Mouse (Mus musculus) embryonic facial prominence, embryonic 14.5 days (tissue): ENCODE measurements at regions not wholly inside any gene's neighbourhood (a gene's known extent, or its start where the extent isn't known, plus 50 kb on each side); places are given as distances from the start of the nearest gene placed in this dataset.
A peak's percentile ranks its signal among the peaks of the same experiment; 100 is the strongest.

ENCODE experiments used
- ATAC-seq: fragments of 200-750 bp; cut with Nextera tagmentation; 2 replicates; pipeline ENCODE4 v1.8.0; 2017; ENCODE audit warnings: low read depth, moderate number of reproducible peaks, moderate TSS enrichment
- DNase-seq: peaks from one replicate; pipeline ENCODE4 v3.0.0-alpha.2; 2015; ENCODE audit warnings: low spot score
- H3K27ac ChIP-seq: fragments of 300-500 bp; sonication (generic); replicated peaks from 2 replicates; pipeline ENCODE4 v1.5.1; 2014; ENCODE audit warnings: low read depth, mild to moderate bottlenecking, low read length, moderate library complexity
- H3K27me3 ChIP-seq: fragments of 300-500 bp; sonication (generic); replicated peaks from 2 replicates; pipeline ENCODE4 v1.6.1; 2014; ENCODE audit warnings: low read length; ENCODE audit not compliant: control insufficient read depth, insufficient read depth
- H3K36me3 ChIP-seq: fragments of 300-500 bp; sonication (generic); 2 replicates; pipeline ENCODE4 v1.6.1; 2014; ENCODE audit warnings: low read length, mixed read lengths; ENCODE audit not compliant: control insufficient read depth, insufficient read depth
- H3K4me1 ChIP-seq: fragments of 300-500 bp; sonication (generic); 2 replicates; pipeline ENCODE4 v1.6.1; 2014; ENCODE audit warnings: antibody characterized with exemption, low read length; ENCODE audit not compliant: control insufficient read depth, insufficient read depth
- H3K4me2 ChIP-seq: fragments of 300-500 bp; sonication (generic); 2 replicates; pipeline ENCODE4 v1.6.1; 2014; ENCODE audit warnings: low read depth, mild to moderate bottlenecking, low read length, moderate library complexity, mixed read lengths
- H3K4me3 ChIP-seq: fragments of 300-500 bp; sonication (generic); 2 replicates; pipeline ENCODE4 v1.5.1; 2014; ENCODE audit warnings: low read depth, mild to moderate bottlenecking, low read length
- H3K9ac ChIP-seq: fragments of 300-500 bp; sonication (generic); 2 replicates; pipeline ENCODE4 v1.6.1; 2014; ENCODE audit warnings: low read depth, mild to moderate bottlenecking, low read length, moderate library complexity, mixed read lengths
- H3K9me3 ChIP-seq: fragments of 300-500 bp; sonication (generic); 2 replicates; pipeline ENCODE4 v1.6.1; 2016; ENCODE audit warnings: low read length; ENCODE audit not compliant: control insufficient read depth
- WGBS: fragments of 180-500 bp; shearing (Covaris S2); extraction: QIAGEN DNeasy Blood & Tissue Kit; methylation state at CpG from one replicate; pipeline ENCODE4 v1.1.7; 2014; 5-methylcytosine and 5-hydroxymethylcytosine counted together

DNA sequence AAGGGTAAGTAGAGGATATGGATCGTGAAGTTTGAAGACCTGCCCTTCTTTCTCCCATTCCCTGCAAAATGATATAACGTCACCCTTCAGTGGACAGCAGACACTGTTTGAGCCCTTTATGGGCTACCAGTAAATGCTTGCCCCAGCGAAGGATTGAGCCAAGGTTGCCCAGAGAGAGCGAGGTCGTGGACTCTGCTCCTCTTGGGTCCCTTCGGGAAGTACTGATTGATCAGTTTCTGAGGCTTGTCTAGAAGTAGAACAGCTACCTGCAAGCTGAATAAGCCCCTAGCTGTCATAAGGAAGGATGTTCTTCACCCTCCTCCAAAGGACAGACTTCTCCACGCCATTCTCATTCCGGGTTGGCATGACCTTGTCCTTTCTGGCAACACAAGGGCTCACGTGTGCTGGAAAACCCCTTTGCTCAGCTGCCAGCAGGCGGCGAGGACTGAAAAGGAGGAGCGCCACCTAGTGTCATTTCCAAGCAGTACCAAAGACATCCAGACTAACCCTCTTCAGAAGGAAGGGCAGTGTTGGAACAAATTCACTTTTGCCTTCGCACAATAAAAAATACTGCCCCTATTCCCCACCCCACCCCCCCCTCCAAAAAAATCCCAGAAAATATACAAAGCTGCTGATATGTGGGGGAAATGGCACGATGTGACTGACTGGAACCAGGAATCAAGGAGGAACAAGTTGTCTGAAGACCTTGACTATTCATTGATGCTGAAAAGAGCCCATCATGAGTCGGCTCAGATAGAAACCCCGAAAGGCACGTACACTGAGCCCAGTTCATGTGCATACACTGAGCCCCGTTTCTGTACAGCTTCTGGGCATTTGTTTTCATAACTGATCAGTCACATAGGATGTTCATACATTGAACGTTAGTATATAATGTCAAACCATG, 274.8 kb upstream of the Pfn2 start:
- Histone ChIP-seq H3K27ac (no peak overlapping the region), H3K27me3 (no peaks in the 10 kb centered on the region), H3K4me3 (no peak overlapping the region), H3K4me2 (no peak overlapping the region), H3K36me3 (no peaks in the 10 kb centered on the region), H3K9me3 (no peaks in the 10 kb centered on the region), H3K4me1 (no peaks in the 10 kb centered on the region), H3K9ac (no peak overlapping the region)
- DNase-seq, result peak; percentile 89
- peak; percentile 88 for ATAC-seq
- WGBS, result 45% methylated on average over 19 of the region's 19 CpGs

DNA sequence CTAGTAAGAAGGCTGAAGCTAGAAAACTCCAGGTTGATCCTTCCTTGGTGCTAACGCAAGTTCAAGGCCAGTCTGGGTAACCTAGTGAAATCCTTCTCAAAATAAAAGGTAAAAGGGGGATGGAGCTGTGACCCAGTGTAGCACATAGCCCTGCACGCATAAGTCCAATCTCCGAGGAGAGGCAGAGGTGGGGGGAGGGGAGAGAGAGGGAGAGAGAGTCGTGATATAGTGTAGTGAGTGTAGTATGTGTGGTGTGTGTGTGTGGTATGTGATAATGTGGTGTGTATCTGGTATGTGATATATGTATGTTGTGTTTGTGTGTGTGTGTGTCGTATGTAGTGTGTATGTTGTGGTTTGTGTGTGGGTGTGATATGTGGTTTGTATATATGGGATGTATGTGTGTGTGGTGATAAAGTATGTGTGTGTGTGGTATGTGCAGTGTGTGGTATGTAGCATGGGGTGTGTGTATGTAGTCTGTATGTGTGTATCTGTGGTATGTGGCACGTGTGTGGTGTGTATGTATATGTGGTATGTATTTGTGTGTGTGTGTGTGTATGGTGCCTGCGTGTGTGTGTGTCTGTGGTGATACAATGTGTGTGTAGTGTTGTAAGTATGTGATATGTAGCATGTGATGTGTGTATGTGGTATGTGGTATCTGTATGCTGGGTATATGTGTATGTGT, 275.7 kb upstream of the Pfn2 start:
- H3K27me3 ChIP-seq, result no peaks in the 10 kb centered on the region
- DNase-seq (no peak), ATAC-seq (no peak)
- H3K4me2 ChIP-seq, result no peak overlapping the region
- no peaks in the 10 kb centered on the region for H3K4me1 ChIP-seq
- H3K4me3 ChIP-seq, result no peak overlapping the region
- no peaks in the 10 kb centered on the region for H3K9me3 ChIP-seq
- H3K36me3 ChIP-seq, result no peaks in the 10 kb centered on the region
- 74% methylated on average over 7 of the region's 7 CpGs for WGBS
- no peak overlapping the region for H3K9ac ChIP-seq
- H3K27ac ChIP-seq, result no peak overlapping the region

DNA sequence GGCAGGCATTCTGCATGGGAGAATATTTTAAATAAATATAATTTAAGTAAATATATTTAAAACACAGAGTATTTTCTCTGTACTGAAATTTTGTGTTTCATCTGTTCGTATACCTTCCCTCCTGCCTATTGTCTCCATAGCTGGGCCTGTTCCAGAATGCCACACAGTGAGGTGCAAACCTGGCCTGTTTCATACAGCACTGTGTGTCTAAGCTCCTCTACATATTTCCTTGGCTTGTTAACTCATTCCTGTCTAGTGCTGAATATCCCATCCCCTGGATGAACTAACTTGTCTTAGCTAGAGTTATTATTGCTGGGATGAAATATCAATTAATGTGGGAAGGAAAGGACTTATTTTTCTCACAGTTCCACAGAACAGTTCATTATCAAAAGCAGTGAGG, 277.0 kb upstream of the Pfn2 start:
- ATAC-seq (no peak), DNase-seq (no peak)
- Histone ChIP-seq H3K27me3 (no peaks in the 10 kb centered on the region), H3K9ac (no peak overlapping the region), H3K9me3 (no peaks in the 10 kb centered on the region), H3K4me3 (no peak overlapping the region), H3K4me1 (peaks cover 4% of the 10 kb centered on the region; the same call in 1 of the 2 replicates), H3K4me2 (no peak overlapping the region), H3K27ac (no peak overlapping the region), H3K36me3 (no peaks in the 10 kb centered on the region)
- WGBS, result 67% methylated on average over 1 of the region's 1 CpGs

DNA sequence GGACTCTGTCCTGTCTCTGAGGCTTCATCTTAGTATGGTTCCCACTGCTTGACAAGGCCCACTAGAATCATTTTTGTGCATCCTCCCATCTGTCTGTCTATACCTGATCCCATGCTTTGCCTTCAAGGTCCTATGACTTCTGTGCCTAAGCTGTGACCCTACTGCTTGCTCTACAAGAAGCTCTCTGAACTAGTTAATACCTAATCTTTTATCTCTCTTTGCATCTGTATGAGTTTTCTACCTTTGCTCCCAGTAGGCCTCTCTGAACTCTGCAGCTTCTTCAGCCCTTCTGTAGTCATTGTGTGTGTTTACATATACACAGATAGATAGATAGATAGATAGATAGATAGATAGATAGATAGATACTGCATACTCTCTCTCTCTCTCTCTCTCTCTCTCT, 279.1 kb upstream of the Pfn2 start:
- Histone ChIP-seq H3K4me3 (no peak overlapping the region), H3K27me3 (no peaks in the 10 kb centered on the region), H3K4me2 (no peak overlapping the region), H3K36me3 (no peaks in the 10 kb centered on the region), H3K27ac (no peak overlapping the region), H3K4me1 (peaks cover 6% of the 10 kb centered on the region; the same call in 1 of the 2 replicates), H3K9ac (no peak overlapping the region), H3K9me3 (no peaks in the 10 kb centered on the region)
- ATAC-seq (no peak), DNase-seq (no peak)

DNA sequence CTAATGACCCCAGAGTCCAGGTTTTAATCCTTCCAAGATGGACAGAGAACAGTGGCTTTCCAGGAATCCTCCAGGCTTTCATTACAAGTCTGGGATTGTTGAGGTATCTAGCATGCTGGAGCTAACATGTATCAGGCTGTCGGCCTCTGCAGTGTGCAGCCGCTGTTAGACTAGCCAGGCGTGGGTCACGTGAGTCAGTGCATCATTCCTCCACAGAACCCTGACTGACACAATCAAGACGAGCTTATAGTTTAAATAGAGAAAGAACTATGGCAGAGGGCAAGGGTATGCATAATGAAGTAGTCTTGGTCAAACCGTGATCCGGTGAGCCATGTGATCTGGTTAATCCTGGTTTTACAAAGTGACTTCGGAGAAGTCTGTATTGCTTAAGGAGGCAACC, 280.2 kb upstream of the Pfn2 start:
- no peak for ATAC-seq
- WGBS, result 79% methylated on average over 8 of the region's 8 CpGs
- no peak overlapping the region for H3K27ac ChIP-seq

DNA sequence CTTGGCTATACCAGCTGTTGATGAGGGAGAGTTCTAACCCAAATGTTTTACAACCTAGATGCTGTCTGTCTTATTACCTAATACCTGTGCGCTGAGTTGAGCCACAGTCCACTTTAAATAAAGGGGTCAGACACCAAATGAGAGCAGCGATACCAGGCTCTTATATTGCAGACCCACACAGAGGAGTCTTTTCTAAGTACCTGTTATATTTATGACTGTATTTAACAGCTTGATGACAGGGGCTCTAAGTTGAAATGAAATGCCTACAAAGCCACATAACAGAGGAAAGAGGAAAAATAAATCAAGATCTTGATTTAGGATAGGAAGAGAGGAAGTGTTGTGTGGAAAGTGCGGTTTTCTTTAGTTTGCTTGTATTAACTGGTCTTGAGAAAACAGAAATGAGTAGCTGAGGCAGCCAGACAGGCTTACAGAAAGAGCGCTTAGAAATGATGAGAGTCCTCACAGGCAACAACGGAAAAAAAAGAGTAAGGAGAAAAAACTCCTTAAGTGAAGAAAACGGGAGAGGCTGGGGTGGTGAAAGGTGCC, 281.6 kb upstream of the Pfn2 start:
- H3K4me2 ChIP-seq, result peak overlapping the region; percentile 15; the same call in 1 of the 2 replicates
- H3K27me3 ChIP-seq, result no peaks in the 10 kb centered on the region
- ATAC-seq (no peak), DNase-seq (no peak)
- H3K9ac ChIP-seq, result no peak overlapping the region
- H3K27ac ChIP-seq, result no peak overlapping the region
- 37% methylated on average over 6 of the region's 6 CpGs for WGBS
- no peaks in the 10 kb centered on the region for H3K9me3 ChIP-seq
- no peaks in the 10 kb centered on the region for H3K36me3 ChIP-seq
- no peak overlapping the region for H3K4me3 ChIP-seq
- peaks cover 6% of the 10 kb centered on the region; the same call in 1 of the 2 replicates for H3K4me1 ChIP-seq

More for the DNA sequence above, 280.2 kb upstream of the Pfn2 start:
- no peak overlapping the region for H3K9ac ChIP-seq
- H3K9me3 ChIP-seq, result no peaks in the 10 kb centered on the region
- H3K4me1 ChIP-seq, result peaks cover 6% of the 10 kb centered on the region; the same call in 1 of the 2 replicates
- H3K27me3 ChIP-seq, result no peaks in the 10 kb centered on the region
- no peaks in the 10 kb centered on the region for H3K36me3 ChIP-seq
- H3K4me3 ChIP-seq, result no peak overlapping the region
- H3K4me2 ChIP-seq, result no peak overlapping the region
- DNase-seq, result no peak

DNA sequence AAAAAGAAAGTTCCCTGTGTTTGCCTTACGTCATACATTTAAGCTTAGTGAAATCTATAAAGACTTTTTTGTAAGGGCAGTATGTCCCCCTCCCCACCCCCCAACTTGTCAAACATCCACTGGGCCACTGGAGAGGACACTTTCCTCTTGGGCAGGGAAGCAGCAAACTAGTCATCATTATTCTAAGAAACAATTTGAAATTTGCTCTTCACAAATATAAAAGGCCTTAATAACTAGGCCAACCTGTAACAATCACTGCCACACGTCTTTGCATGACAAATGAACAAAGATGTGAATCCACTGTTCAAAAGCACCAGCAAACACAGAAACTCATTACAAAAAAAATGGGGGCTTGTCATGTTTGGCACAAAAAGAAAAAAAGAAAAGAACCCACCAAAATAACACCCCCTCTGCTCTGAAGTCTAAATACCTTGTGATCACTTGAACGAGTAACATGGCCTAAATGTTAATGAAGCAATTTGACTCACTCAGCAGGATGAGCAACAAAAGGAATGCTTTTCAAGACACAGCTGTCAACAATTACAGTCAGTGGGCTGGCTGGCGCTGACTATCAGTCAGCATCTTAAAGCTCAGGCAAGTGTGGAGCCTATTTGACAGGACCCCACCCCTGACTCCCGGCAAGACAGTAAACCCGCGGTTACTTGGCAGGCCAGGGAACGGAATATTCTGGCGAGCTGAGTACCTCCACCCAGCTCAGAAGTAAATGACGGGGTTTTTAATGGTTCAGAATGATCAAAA, 278.7 kb upstream of the Tsc22d2 start:
- Histone ChIP-seq H3K27me3 (no peaks in the 10 kb centered on the region), H3K36me3 (no peaks in the 10 kb centered on the region), H3K9ac (no peak overlapping the region), H3K4me3 (no peak overlapping the region), H3K27ac (peak overlapping the region; percentile 39; the same call in 1 of the 2 replicates), H3K4me2 (no peak overlapping the region), H3K4me1 (no peaks in the 10 kb centered on the region), H3K9me3 (no peaks in the 10 kb centered on the region)
- WGBS, result 17% methylated on average over 10 of the region's 10 CpGs
- DNase-seq (peak; percentile 88), ATAC-seq (peak; percentile 85)
